Mouse (Mus musculus): ENCODE measurements around the gene Cat.

DNA sequence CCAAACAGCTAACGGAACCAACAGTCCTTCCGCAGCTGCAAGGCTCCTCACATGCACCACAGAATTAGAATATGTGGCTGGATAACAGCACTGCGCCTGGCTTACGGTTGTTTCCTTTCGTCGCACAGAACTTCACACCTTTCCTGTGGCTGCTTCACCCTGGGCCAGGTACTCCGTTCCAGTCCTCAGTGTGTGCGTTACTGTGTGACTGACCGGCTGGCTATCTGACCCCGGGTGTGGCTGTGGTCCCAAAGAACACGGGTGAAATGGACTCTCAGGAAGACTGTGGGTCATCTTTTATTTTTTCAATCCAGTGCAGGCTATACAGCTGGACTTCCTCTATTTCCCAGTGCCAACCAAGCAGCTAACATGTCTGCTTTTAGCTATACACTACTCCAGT is 19.5 kb downstream of the Cat start:
- no peak for TF ChIP-seq TCF12 (IDR thresholded peaks at IDR 0.05; ENCODE audit: insufficient read depth, poor library complexity, severe bottlenecking)
- no peak for TF ChIP-seq POLR2A (IDR thresholded peaks at IDR 0.05; ENCODE audit: insufficient read length, low read depth)
- TF ChIP-seq E2F4 (IDR thresholded peaks at IDR 0.05; ENCODE audit: insufficient read depth): no peak
- no peak for TF ChIP-seq MYOG (IDR thresholded peaks at IDR 0.05; ENCODE audit: control insufficient read depth in 1 of 3, insufficient read depth in 1 of 3, insufficient read length in 2 of 3, low read depth in 2 of 3)
- no peak for TF ChIP-seq CEBPB (IDR thresholded peaks at IDR 0.05; ENCODE audit: insufficient read depth, poor library complexity, severe bottlenecking)
- TF ChIP-seq POLR2AphosphoS2 (IDR thresholded peaks at IDR 0.05; ENCODE audit: insufficient read length, low read depth): no peak

Measured in myocyte (in vitro differentiated cells).